1 mouse cellular context compared by ENCODE assay signal in the genomic region with DNA sequence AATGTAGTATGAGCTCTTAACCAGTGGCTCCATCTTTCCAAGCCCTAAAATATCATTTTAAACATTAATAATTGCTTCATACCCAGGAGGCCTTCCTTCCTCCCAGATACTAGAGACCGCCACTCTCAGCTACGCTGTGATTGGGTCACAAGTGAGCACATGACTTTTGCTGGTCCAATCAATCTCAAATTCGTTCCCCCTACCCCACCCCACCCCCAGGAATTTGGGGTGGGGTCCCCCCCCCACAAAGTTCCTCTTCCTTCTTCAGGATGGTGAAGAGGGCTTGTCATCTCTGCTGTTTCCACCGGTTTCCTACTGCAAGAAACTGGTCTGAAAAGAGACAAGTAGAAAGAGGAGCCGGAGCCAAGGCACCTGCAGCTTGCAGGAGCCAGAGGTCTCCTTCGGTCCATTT.
TF ChIP-seq lines count a peak whose summit lies in the region.

No protein-coding gene starts in this region.

TF ChIP-seq in MEL, 35 proteins besides CTCF, POLR2A, EP300 and RAD21:
- TF ChIP-seq ZNF384 (IDR thresholded peaks at IDR 0.05; ENCODE audit: low read depth, low read length) (no peak), POLR2AphosphoS5 (IDR thresholded peaks at IDR 0.05; ENCODE audit: borderline replicate concordance, low read depth, low read length) (no peak), UBTF (IDR thresholded peaks at IDR 0.05; ENCODE audit: borderline replicate concordance, insufficient read depth, low read depth, low read length) (no peak), ZC3H11A (IDR thresholded peaks at IDR 0.05; ENCODE audit: low read depth, low read length) (no peak), BHLHE40 (IDR thresholded peaks at IDR 0.05; ENCODE audit: borderline replicate concordance, low read depth, low read length) (no peak), MXI1 (IDR thresholded peaks at IDR 0.05; ENCODE audit: low read depth, low read length) (no peak), NRF1 (IDR thresholded peaks at IDR 0.05; ENCODE audit: insufficient read depth, low read depth, low read length, poor library complexity, severe bottlenecking) (no peak), GABPA (IDR thresholded peaks at IDR 0.05; ENCODE audit: low read depth, low read length) (no peak), TAL1 (IDR thresholded peaks at IDR 0.05; ENCODE audit: low read length) (no peak), CHD2 (IDR thresholded peaks at IDR 0.05; ENCODE audit: low read length) (no peak), MYC (IDR thresholded peaks at IDR 0.05; ENCODE audit: low read depth, low read length) (no peak), ETS1 (IDR thresholded peaks at IDR 0.05; ENCODE audit: low read depth, low read length) (no peak), SMC3 (IDR thresholded peaks at IDR 0.05; ENCODE audit: low read depth, low read length) (no peak), CHD1 (IDR thresholded peaks at IDR 0.05; ENCODE audit: low read depth, low read length) (no peak; the same call in 1 of the 2 replicates), ZKSCAN1 (IDR thresholded peaks at IDR 0.05; ENCODE audit: low read depth, low read length) (no peak), NELFE (IDR thresholded peaks at IDR 0.05; ENCODE audit: low read depth, low read length) (peak; percentile 57), USF2 (IDR thresholded peaks at IDR 0.05; ENCODE audit: borderline replicate concordance in 1 of 2, insufficient read depth in 1 of 2, low read depth in 1 of 2, low read length in 2 of 2) (peak in 1 of 2 experiments; percentile 59; a peak in 2 of 4 replicates), HCFC1 (IDR thresholded peaks at IDR 0.05; ENCODE audit: low read depth, low read length) (no peak), GATA1 (IDR thresholded peaks at IDR 0.05; ENCODE audit: low read depth, low read length) (no peak), JUND (IDR thresholded peaks at IDR 0.05; ENCODE audit: low read depth, low read length) (no peak), MYB (IDR thresholded peaks at IDR 0.05; ENCODE audit: low read depth, low read length) (no peak), KAT2A (conservative IDR thresholded peaks at IDR 0.05; ENCODE audit: low read depth, low read length) (no peak), MAX (IDR thresholded peaks at IDR 0.05; ENCODE audit: low read length) (no peak; the same call in none of the 2 replicates), USF1 (IDR thresholded peaks at IDR 0.05; ENCODE audit: low read depth, low read length) (peak; percentile 92), MAFK (IDR thresholded peaks at IDR 0.05; ENCODE audit: borderline replicate concordance, low read depth, low read length) (no peak), MAZ (IDR thresholded peaks at IDR 0.05; ENCODE audit: low read depth, low read length) (no peak), E2F4 (IDR thresholded peaks at IDR 0.05; ENCODE audit: borderline replicate concordance, low read depth, low read length) (peak; percentile 77; the same call in 1 of the 2 replicates), TBP (IDR thresholded peaks at IDR 0.05; ENCODE audit: low read depth, low read length) (peak; percentile 78), MEF2A (IDR thresholded peaks at IDR 0.05; ENCODE audit: extremely low read depth, insufficient replicate concordance, low read depth, low read length, poor library complexity, severe bottlenecking) (no peak), ELF1 (IDR thresholded peaks at IDR 0.05; ENCODE audit: low read depth, low read length) (peak; percentile 9; the same call in 1 of the 2 replicates), ZMIZ1 (IDR thresholded peaks at IDR 0.05; ENCODE audit: low read depth, low read length) (peak; percentile 54), SIN3A (IDR thresholded peaks at IDR 0.05; ENCODE audit: low read length) (0 out of 2 replicates have a peak, but pooled peaks have one; percentile 13), POLR2AphosphoS2 (IDR thresholded peaks at IDR 0.05; ENCODE audit: low read length) (no peak; the same call in 1 of the 2 replicates), RCOR1 (IDR thresholded peaks at IDR 0.05; ENCODE audit: low read depth, low read length) (no peak), TCF12 (IDR thresholded peaks at IDR 0.05; ENCODE audit: low read depth, low read length) (no peak; the same call in 1 of the 2 replicates)
